8 mouse cellular contexts compared by ENCODE assay signal in genomic region chr3:131272374-131273100, GRCm38 (mm10). TPM values are rescaled to one million over a fixed set of nuclear protein-coding genes. Genes with fewer than 3 reads are reported as not detected.
DNase-seq lines count a peak whose midpoint lies in the region; ATAC-seq and TF ChIP-seq lines count a peak whose summit lies in the region.

No protein-coding gene starts in this region.

- no peaks in the 10 kb centered on the region for H3K27me3 ChIP-seq in C2C12 (ENCODE audit: control insufficient read depth, insufficient read depth, insufficient read length)
- H3K27me3 ChIP-seq in limb, embryonic 11.5 days (ENCODE audit: control insufficient read depth, insufficient read depth, low read length), result no peaks in the 10 kb centered on the region
- H3K27me3 ChIP-seq in stomach, embryonic 14.5 days (ENCODE audit: control insufficient read depth, insufficient read depth, low read length), result no peaks in the 10 kb centered on the region

- H3K9me3 ChIP-seq in limb, embryonic 11.5 days (ENCODE audit: control insufficient read depth, low read length), result no peaks in the 10 kb centered on the region
- no peaks in the 10 kb centered on the region for H3K9me3 ChIP-seq in stomach, embryonic 14.5 days (ENCODE audit: control insufficient read depth, low read depth, low read length)

- no peak for ATAC-seq in limb, embryonic 11.5 days (ENCODE audit: insufficient number of reproducible peaks, low FRiP score, low TSS enrichment, low read depth)
- no peak for ATAC-seq in stomach, embryonic 14.5 days (ENCODE audit: insufficient number of reproducible peaks, insufficient read depth, low FRiP score, low read depth)

- H3K27ac ChIP-seq in limb, embryonic 11.5 days (replicated peaks; ENCODE audit: low read depth, low read length), result no peak overlapping the region
- H3K27ac ChIP-seq in stomach, embryonic 14.5 days (ENCODE audit: low read length), result peak overlapping the region; percentile 4; the same call in 1 of the 2 replicates

- H3K9ac ChIP-seq in limb, embryonic 11.5 days (ENCODE audit: low read length), result 0 out of 2 replicates have a peak overlapping the region, but pooled peaks have one; percentile 5
- peak overlapping the region; percentile 59; the same call in 1 of the 2 replicates for H3K9ac ChIP-seq in stomach, embryonic 14.5 days (replicated peaks; ENCODE audit: low read depth, low read length)

- TF ChIP-seq CTCF in C2C12 (IDR thresholded peaks at IDR 0.05; ENCODE audit: control insufficient read depth, insufficient read depth, insufficient read length), result no peak

- 31% methylated on average over 10 of the region's 10 CpGs for WGBS in limb, embryonic 11.5 days
- WGBS in stomach, embryonic 14.5 days, result 39% methylated on average over 10 of the region's 10 CpGs

- H3K4me1 ChIP-seq in limb, embryonic 11.5 days (ENCODE audit: control insufficient read depth, insufficient read depth, low read length), result peaks cover 9% of the 10 kb centered on the region
- peaks cover 10% of the 10 kb centered on the region; the same call in 1 of the 2 replicates for H3K4me1 ChIP-seq in stomach, embryonic 14.5 days (ENCODE audit: control insufficient read depth, insufficient read depth, low read length)

- H3K79me2 ChIP-seq in C2C12 (ENCODE audit: control insufficient read depth, insufficient read depth), result peaks cover 26% of the 10 kb centered on the region

- H3K79me3 ChIP-seq in C2C12 (ENCODE audit: low read depth), result peaks cover 5% of the 10 kb centered on the region

- peak overlapping the region; percentile 50 for H3K4me3 ChIP-seq in C2C12 (ENCODE audit: insufficient read depth, poor library complexity, severe bottlenecking)
- H3K4me3 ChIP-seq in limb, embryonic 11.5 days (ENCODE audit: low read depth, low read length), result peak overlapping the region; percentile 65
- peak overlapping the region; percentile 72 for H3K4me3 ChIP-seq in stomach, embryonic 14.5 days (ENCODE audit: low read depth, low read length)

- H3K36me3 ChIP-seq in C2C12 (ENCODE audit: control insufficient read depth, insufficient read depth), result peaks cover 8% of the 10 kb centered on the region
- H3K36me3 ChIP-seq in limb, embryonic 11.5 days (ENCODE audit: control insufficient read depth, insufficient read depth, low read length), result no peaks in the 10 kb centered on the region
- H3K36me3 ChIP-seq in stomach, embryonic 14.5 days (ENCODE audit: control insufficient read depth, insufficient read depth, low read length), result no peaks in the 10 kb centered on the region

- peak overlapping the region; percentile 81 for H3K4me2 ChIP-seq in limb, embryonic 11.5 days (ENCODE audit: low read depth, severe bottlenecking)
- peak overlapping the region; percentile 64 for H3K4me2 ChIP-seq in stomach, embryonic 14.5 days (replicated peaks; ENCODE audit: low read depth, low read length)

- H3ac ChIP-seq in C2C12 (ENCODE audit: control insufficient read depth, insufficient read length, low read depth), result no peak overlapping the region

- peak; percentile 22 for DNase-seq in 3134 (ENCODE audit: extremely low read depth, insufficient read length, low spot score)
- peak; percentile 36 for DNase-seq in forelimb bud, embryonic 11.5 days (ENCODE audit: low read depth, low spot score)
- peak; percentile 37 for DNase-seq in limb, embryonic 11.5 days (ENCODE audit: low spot score)
- DNase-seq in frontal cortex, adult 2 months (ENCODE audit: extremely low spot score in 1 of 2, low spot score in 1 of 2), result no peak
- DNase-seq in adrenal gland, postnatal 36 days, result no peak
- no peak for DNase-seq in left cerebral cortex, adult 9 months (ENCODE audit: low spot score in 2 of 2)

TF ChIP-seq in C2C12, 6 proteins besides CTCF, POLR2A, EP300 and RAD21:
- no peak for TF ChIP-seq USF1 (IDR thresholded peaks at IDR 0.05; ENCODE audit: low read depth)
- TF ChIP-seq MYOG (IDR thresholded peaks at IDR 0.05; ENCODE audit: control insufficient read depth, extremely low read depth, insufficient read length), result no peak
- TF ChIP-seq FOSL1 (IDR thresholded peaks at IDR 0.05; ENCODE audit: insufficient read depth, low read length, poor library complexity, severe bottlenecking), result no peak
- TF ChIP-seq MAX (IDR thresholded peaks at IDR 0.05), result no peak
- no peak for TF ChIP-seq MYOD1 (IDR thresholded peaks at IDR 0.05; ENCODE audit: control insufficient read depth, insufficient read length, low read depth)

RNA-seq across cellular contexts. Expression of gene Hadh, which starts 0.6 kb away (rescaled TPM):
- 65.3 TPM for polyA plus RNA-seq in C2C12 (2012; fragmentation: generic; extraction: Trizol)
- 106 and 114 TPM in 2 replicates for polyA plus RNA-seq in limb, embryonic 11.5 days (2014; fragmentation: Nextera tagmentation; extraction: Ambion mirVana)
- polyA plus RNA-seq in stomach, embryonic 14.5 days (2014; fragmentation: Nextera tagmentation; extraction: Ambion mirVana), result 139 and 146 TPM in 2 replicates
- polyA plus RNA-seq in frontal cortex, adult 2 months (2012; rRNA removed), result 40.2 and 40.8 TPM in 2 replicates
- 100 to 1,000 TPM; 430 to 487 TPM for total RNA-seq in adrenal gland, postnatal 36 days (2021)

RNA-seq across cellular contexts. Expression of gene Cyp2u1, which starts 30.5 kb away (rescaled TPM):
- polyA plus RNA-seq in C2C12 (2012; fragmentation: generic; extraction: Trizol), result 2.6 TPM
- 1.1 and 1.7 TPM in 2 replicates for polyA plus RNA-seq in limb, embryonic 11.5 days (2014; fragmentation: Nextera tagmentation; extraction: Ambion mirVana)
- polyA plus RNA-seq in stomach, embryonic 14.5 days (2014; fragmentation: Nextera tagmentation; extraction: Ambion mirVana), result 2.3 and 3.0 TPM in 2 replicates
- 12.5 and 13.8 TPM in 2 replicates for polyA plus RNA-seq in frontal cortex, adult 2 months (2012; rRNA removed)
- 10 to 100 TPM in 1 of 2 experiments, 1 to 10 TPM in 1; 7.9 to 22.7 TPM for total RNA-seq in adrenal gland, postnatal 36 days (2021)

Comparison
In these comparisons a context has a peak if more than half of its experiments do, and no peak if none do; other contexts are left out.
1. DNase-seq: peak in 3134 (single experiment), forelimb bud, embryonic 11.5 days (single experiment) and limb, embryonic 11.5 days (single experiment); none in frontal cortex, adult 2 months (0 of 2), adrenal gland, postnatal 36 days (0 of 2) and left cerebral cortex, adult 9 months (0 of 2).
2. Peak in every context shown above with its lines, with median percentiles within 50 percentile points of each other: H3K4me3 ChIP-seq.